Mouse (Mus musculus) forebrain, embryonic 14.5 days (tissue): Measurements from ENCODE around the gene Pdzd7. TPM values are rescaled to one million over a fixed set of nuclear protein-coding genes. Genes with fewer than 3 reads are reported as not detected.
A peak's percentile ranks its signal among the peaks of the same experiment; 100 is the strongest.

Experiments used
- ATAC-seq: fragments of 200-750 bp; cut with Nextera tagmentation; 2 replicates; pipeline ENCODE4 v1.8.0; 2017; ENCODE audit warnings: mild to moderate bottlenecking, moderate library complexity
- DNase-seq: peaks from one replicate; pipeline ENCODE4 v3.0.0-alpha.2; 2015; ENCODE audit warnings: low spot score
- H3K27ac ChIP-seq: fragments of 300-500 bp; sonication (generic); 2 replicates; pipeline ENCODE4 v1.5.1; 2014; ENCODE audit warnings: low read depth, mild to moderate bottlenecking, control low read depth, low read length, moderate library complexity
- H3K27me3 ChIP-seq: fragments of 300-500 bp; sonication (generic); replicated peaks from 2 replicates; pipeline ENCODE4 v1.6.1; 2014; ENCODE audit warnings: low read length, control low read depth, mixed read lengths; ENCODE audit not compliant: control insufficient read depth, insufficient read depth
- H3K36me3 ChIP-seq: fragments of 300-500 bp; sonication (generic); 2 replicates; pipeline ENCODE4 v1.6.1; 2014; ENCODE audit warnings: low read length, control low read depth; ENCODE audit not compliant: control insufficient read depth, insufficient read depth
- H3K4me1 ChIP-seq: fragments of 300-500 bp; sonication (generic); 2 replicates; pipeline ENCODE4 v1.6.1; 2014; ENCODE audit warnings: antibody characterized with exemption, low read length, control low read depth; ENCODE audit not compliant: control insufficient read depth, insufficient read depth
- H3K4me2 ChIP-seq: fragments of 300-500 bp; sonication (generic); 2 replicates; pipeline ENCODE4 v1.6.1; 2014; ENCODE audit warnings: mild to moderate bottlenecking, control low read depth, low read length
- H3K4me3 ChIP-seq: fragments of 300-500 bp; sonication (generic); 2 replicates; pipeline ENCODE4 v1.5.1; 2014; ENCODE audit warnings: low read depth, low read length, control low read depth
- H3K9ac ChIP-seq: fragments of 300-500 bp; sonication (generic); 2 replicates; pipeline ENCODE4 v1.6.1; 2014; ENCODE audit warnings: mild to moderate bottlenecking, low read length, control low read depth, moderate library complexity
- H3K9me3 ChIP-seq: fragments of 300-500 bp; sonication (generic); replicated peaks from 2 replicates; pipeline ENCODE4 v1.6.1; 2016; ENCODE audit warnings: low read length, control low read depth, mixed read lengths; ENCODE audit not compliant: control insufficient read depth
- WGBS: fragments of 180-500 bp; shearing (Covaris S2); extraction: QIAGEN DNeasy Blood & Tissue Kit; methylation state at CpG from one replicate; pipeline ENCODE4 v1.1.7; 2014; 5-methylcytosine and 5-hydroxymethylcytosine counted together
- polyA plus RNA-seq: library from polyadenylated mRNA; unstranded; fragments of >200 nt; fragmentation: Nextera tagmentation; extraction: Ambion mirVana; gene quantifications from 2 replicates; pipeline ENCODE4 v1.2.1, GENCODE M21; 2014

Gene Pdzd7
- polyA plus RNA-seq, 1 experiment from 2014 or later: 1.1 TPM

DNA sequence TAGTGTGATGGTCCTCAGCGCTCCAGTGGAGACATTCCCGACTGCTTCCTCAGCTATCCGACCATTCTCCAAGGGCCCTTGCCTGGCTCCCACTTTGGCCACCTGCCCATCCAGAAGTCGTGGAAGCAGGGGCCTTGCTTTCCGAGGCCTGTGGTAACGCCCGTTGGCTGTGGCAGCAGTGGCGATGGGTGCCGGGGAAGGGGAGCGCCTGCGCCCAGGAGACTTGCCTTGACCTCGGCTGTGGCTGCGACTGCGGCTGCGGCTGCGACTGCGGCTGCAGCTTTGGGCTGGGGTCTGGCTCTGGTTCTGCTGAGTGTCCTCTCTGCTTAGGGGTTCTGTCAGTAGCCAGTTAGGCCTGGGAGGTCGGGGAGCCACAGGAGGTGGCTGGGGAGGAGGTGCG is 16.8 kb downstream of the Pdzd7 start:
- Histone ChIP-seq H3K9me3 (no peaks in the 10 kb centered on the region), H3K4me1 (no peaks in the 10 kb centered on the region), H3K27me3 (no peaks in the 10 kb centered on the region), H3K4me3 (no peak overlapping the region), H3K36me3 (peaks cover 45% of the 10 kb centered on the region), H3K27ac (no peak overlapping the region), H3K9ac (no peak overlapping the region), H3K4me2 (no peak overlapping the region)
- 61% methylated on average over 19 of the region's 19 CpGs for WGBS
- ATAC-seq (no peak), DNase-seq (no peak)

DNA sequence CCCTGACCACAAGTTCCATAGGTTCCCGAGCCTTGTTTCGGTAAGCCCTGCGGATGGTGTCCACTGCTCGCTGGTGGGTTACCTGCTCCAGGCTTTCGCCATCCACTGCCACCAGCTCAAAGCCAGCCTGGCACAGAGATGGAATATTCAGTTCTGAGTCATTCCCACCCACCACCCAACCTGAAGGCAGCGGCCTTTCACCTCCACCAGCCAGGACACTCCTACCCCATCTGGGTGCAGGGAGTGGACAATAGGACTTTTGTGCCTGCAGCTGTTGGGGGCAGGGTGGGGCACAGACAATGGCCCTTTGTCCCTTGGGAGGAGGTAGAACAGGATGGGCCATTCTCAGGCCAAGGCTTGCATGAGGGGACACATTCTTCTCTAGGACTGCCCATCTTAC is 17.7 kb downstream of the Pdzd7 start:
- peaks cover 50% of the 10 kb centered on the region for H3K36me3 ChIP-seq
- no peaks in the 10 kb centered on the region for H3K27me3 ChIP-seq
- no peaks in the 10 kb centered on the region for H3K4me1 ChIP-seq
- no peaks in the 10 kb centered on the region for H3K9me3 ChIP-seq
- no peak overlapping the region for H3K9ac ChIP-seq
- H3K4me2 ChIP-seq: no peak overlapping the region
- H3K27ac ChIP-seq: no peak overlapping the region
- DNase-seq (no peak), ATAC-seq (no peak)
- no peak overlapping the region for H3K4me3 ChIP-seq
- 83% methylated on average over 6 of the region's 6 CpGs for WGBS

GRCm38 (mm10) chr19:45026958-45027670 is 18.4 kb downstream of the Pdzd7 start:
- Histone ChIP-seq H3K9ac (no peak overlapping the region; the same call in 1 of the 2 replicates), H3K9me3 (no peaks in the 10 kb centered on the region), H3K36me3 (peaks cover 57% of the 10 kb centered on the region), H3K4me3 (no peak overlapping the region), H3K27me3 (no peaks in the 10 kb centered on the region), H3K4me1 (no peaks in the 10 kb centered on the region), H3K27ac (no peak overlapping the region), H3K4me2 (no peak overlapping the region)
- DNase-seq (no peak), ATAC-seq (no peak)
- 89% methylated on average over 6 of the region's 6 CpGs for WGBS

GRCm38 (mm10) chr19:45025937-45026568 is 19.5 kb downstream of the Pdzd7 start:
- no peak overlapping the region for H3K27ac ChIP-seq
- H3K36me3 ChIP-seq: peaks cover 66% of the 10 kb centered on the region
- H3K9ac ChIP-seq: no peak overlapping the region
- no peaks in the 10 kb centered on the region for H3K9me3 ChIP-seq
- no peaks in the 10 kb centered on the region for H3K4me1 ChIP-seq
- DNase-seq (no peak), ATAC-seq (no peak)
- 90% methylated on average over 37 of the region's 37 CpGs for WGBS
- no peaks in the 10 kb centered on the region for H3K27me3 ChIP-seq
- H3K4me2 ChIP-seq: no peak overlapping the region
- no peak overlapping the region for H3K4me3 ChIP-seq

DNA sequence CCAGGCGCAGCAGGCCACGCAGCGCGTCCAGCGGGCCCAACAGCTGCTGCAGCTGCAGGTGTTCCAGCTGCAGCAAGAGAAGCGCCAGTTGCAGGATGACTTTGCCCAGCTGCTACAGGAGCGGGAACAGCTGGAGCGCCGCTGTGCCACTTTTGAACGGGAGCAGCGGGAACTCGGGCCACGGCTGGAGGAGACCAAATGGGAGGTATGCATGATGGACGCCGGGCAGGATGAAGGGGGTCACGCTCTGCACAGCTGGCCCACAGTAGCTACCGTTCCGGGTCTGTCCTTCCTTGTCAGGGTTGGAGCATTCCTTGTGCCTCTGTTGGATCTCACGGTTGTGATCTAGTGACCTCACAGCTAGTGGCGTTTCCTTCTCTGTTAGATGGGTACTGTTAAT is 20.7 kb downstream of the Pdzd7 start:
- Histone ChIP-seq H3K9ac (no peak overlapping the region), H3K27ac (no peak overlapping the region), H3K9me3 (no peaks in the 10 kb centered on the region), H3K4me2 (no peak overlapping the region), H3K4me3 (no peak overlapping the region), H3K4me1 (0 out of 2 replicates have a peak, but pooled peaks cover 5% of the 10 kb centered on the region), H3K36me3 (peaks cover 66% of the 10 kb centered on the region), H3K27me3 (no peaks in the 10 kb centered on the region)
- no peak for ATAC-seq
- DNase-seq: no peak
- 91% methylated on average over 20 of the region's 20 CpGs for WGBS

- Histone ChIP-seq H3K36me3 (peaks cover 66% of the 10 kb centered on the region), H3K4me1 (peaks cover 9% of the 10 kb centered on the region), H3K27ac (no peak overlapping the region), H3K9ac (no peak overlapping the region), H3K9me3 (no peaks in the 10 kb centered on the region), H3K27me3 (no peaks in the 10 kb centered on the region), H3K4me2 (no peak overlapping the region), H3K4me3 (no peak overlapping the region)
- WGBS: 84% methylated on average over 11 of the region's 11 CpGs
- ATAC-seq: no peak
- DNase-seq: no peak
These were observed 21.5 kb downstream of the Pdzd7 start for GRCm38 (mm10) chr19:45023993-45024392.

- peaks cover 43% of the 10 kb centered on the region for H3K36me3 ChIP-seq
- no peak overlapping the region for H3K27ac ChIP-seq
- H3K27me3 ChIP-seq: no peaks in the 10 kb centered on the region
- no peak for DNase-seq
- WGBS: 93% methylated on average over 15 of the region's 15 CpGs
- peaks cover 17% of the 10 kb centered on the region for H3K4me1 ChIP-seq
- no peak overlapping the region for H3K4me2 ChIP-seq
- ATAC-seq: no peak
- H3K9me3 ChIP-seq: no peaks in the 10 kb centered on the region
- no peak overlapping the region for H3K9ac ChIP-seq
- H3K4me3 ChIP-seq: no peak overlapping the region
These were observed 24.2 kb downstream of the Pdzd7 start for GRCm38 (mm10) chr19:45021362-45021761.

DNA sequence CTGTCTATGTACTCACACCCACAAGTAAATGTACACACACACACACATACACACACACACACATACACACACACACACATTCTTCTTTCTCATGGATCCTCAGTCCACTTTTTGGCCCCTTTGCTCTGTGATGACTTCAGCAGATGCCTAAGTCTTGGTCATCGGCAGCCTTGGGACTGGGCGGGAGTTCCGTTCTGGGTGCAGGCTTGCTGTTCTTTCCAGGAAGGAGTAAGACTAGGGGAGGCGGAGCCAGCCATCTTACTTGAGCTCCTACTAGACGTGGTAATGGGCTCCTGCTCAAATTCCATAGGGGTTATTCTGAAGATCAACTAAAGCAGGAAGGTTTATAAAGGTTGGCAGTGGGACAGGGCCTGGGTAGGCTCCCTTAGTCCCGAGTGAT is 25.2 kb downstream of the Pdzd7 start:
- no peak overlapping the region for H3K4me2 ChIP-seq

GRCm38 (mm10) chr19:45018351-45018831 is 27.1 kb downstream of the Pdzd7 start:
- ATAC-seq (peak; percentile 1; the same call in 1 of the 2 replicates), DNase-seq (peak; percentile 51)
- Histone ChIP-seq H3K4me3 (peak overlapping the region; percentile 63), H3K27me3 (no peaks in the 10 kb centered on the region), H3K27ac (peak overlapping the region; percentile 97), H3K4me2 (peak overlapping the region; percentile 89), H3K4me1 (peaks cover 31% of the 10 kb centered on the region), H3K9me3 (no peaks in the 10 kb centered on the region), H3K36me3 (peaks cover 18% of the 10 kb centered on the region), H3K9ac (peak overlapping the region; percentile 87)
- WGBS: 0% methylated on average over 13 of the region's 13 CpGs

More for the DNA sequence above, 25.2 kb downstream of the Pdzd7 start:
- H3K27ac ChIP-seq: no peak overlapping the region
- H3K9me3 ChIP-seq: no peaks in the 10 kb centered on the region
- H3K4me1 ChIP-seq: peaks cover 26% of the 10 kb centered on the region
- peaks cover 32% of the 10 kb centered on the region for H3K36me3 ChIP-seq
- DNase-seq (no peak), ATAC-seq (no peak)
- no peaks in the 10 kb centered on the region for H3K27me3 ChIP-seq
- H3K9ac ChIP-seq: no peak overlapping the region
- 71% methylated on average over 6 of the region's 6 CpGs for WGBS
- H3K4me3 ChIP-seq: no peak overlapping the region
